Mouse (Mus musculus) cerebellum, postnatal 10 days (tissue): ENCODE measurements around the gene Cnih2.

Experiments
- DNase-seq, 2 experiments: peaks; one replicate each; pipeline ENCODE4 v3.0.0; 2021; ENCODE audit warnings: mixed read lengths in 2 of 2

Cnih2 gene

GRCm38 (mm10) chr19:5067040-5067799 lies 31.1 kb downstream of the Cnih2 start:
- no peak for DNase-seq

GRCm38 (mm10) chr19:5065104-5065503 lies 33.2 kb downstream of the Cnih2 start:
- DNase-seq: peak in 1 of 2 experiments; percentile 46

- DNase-seq: no peak
Measured at GRCm38 (mm10) chr19:5062446-5062845, 35.9 kb downstream of the Cnih2 start.

GRCm38 (mm10) chr19:5062041-5062440 lies 36.3 kb downstream of the Cnih2 start:
- no peak for DNase-seq

GRCm38 (mm10) chr19:5060365-5061330 lies 37.7 kb downstream of the Cnih2 start:
- DNase-seq: no peak

GRCm38 (mm10) chr19:5058801-5059771 lies 39.2 kb downstream of the Cnih2 start:
- DNase-seq: no peak

- DNase-seq: no peak
Measured at GRCm38 (mm10) chr19:5057876-5058775, 40.2 kb downstream of the Cnih2 start.

- peak; percentile 77 to 80 for DNase-seq
Measured at GRCm38 (mm10) chr19:5056251-5056650, 42.1 kb downstream of the Cnih2 start.

- peak; percentile 81 to 87 for DNase-seq
Measured at GRCm38 (mm10) chr19:5053909-5054308, 44.4 kb downstream of the Cnih2 start.

GRCm38 (mm10) chr19:5052853-5053252 lies 45.5 kb downstream of the Cnih2 start:
- peak; percentile 73 for DNase-seq

GRCm38 (mm10) chr19:5052166-5052822 lies 46.0 kb downstream of the Cnih2 start:
- DNase-seq: peak; percentile 68 to 75

GRCm38 (mm10) chr19:5051515-5051914 lies 46.8 kb downstream of the Cnih2 start:
- DNase-seq: peak in 1 of 2 experiments; percentile 29

GRCm38 (mm10) chr19:5051031-5051430 lies 47.3 kb downstream of the Cnih2 start:
- peak in 1 of 2 experiments; percentile 33 for DNase-seq

GRCm38 (mm10) chr19:5050047-5050905 lies 48.0 kb downstream of the Cnih2 start, which contains the start of gene Rin1:
Rin1 (plus strand) TSS chr19:5050481.
- DNase-seq: peak; percentile 47 to 67

GRCm38 (mm10) chr19:5049325-5049724 lies 49.0 kb downstream of the Cnih2 start:
- no peak for DNase-seq

GRCm38 (mm10) chr19:5048138-5049056 lies 49.9 kb downstream of the Cnih2 start:
- DNase-seq: peak; percentile 44 to 53

GRCm38 (mm10) chr19:5045531-5045930 lies 52.8 kb downstream of the Cnih2 start:
- no peak for DNase-seq
